Comparison of ENCODE assay signal across 8 mouse cellular contexts in the genomic region with DNA sequence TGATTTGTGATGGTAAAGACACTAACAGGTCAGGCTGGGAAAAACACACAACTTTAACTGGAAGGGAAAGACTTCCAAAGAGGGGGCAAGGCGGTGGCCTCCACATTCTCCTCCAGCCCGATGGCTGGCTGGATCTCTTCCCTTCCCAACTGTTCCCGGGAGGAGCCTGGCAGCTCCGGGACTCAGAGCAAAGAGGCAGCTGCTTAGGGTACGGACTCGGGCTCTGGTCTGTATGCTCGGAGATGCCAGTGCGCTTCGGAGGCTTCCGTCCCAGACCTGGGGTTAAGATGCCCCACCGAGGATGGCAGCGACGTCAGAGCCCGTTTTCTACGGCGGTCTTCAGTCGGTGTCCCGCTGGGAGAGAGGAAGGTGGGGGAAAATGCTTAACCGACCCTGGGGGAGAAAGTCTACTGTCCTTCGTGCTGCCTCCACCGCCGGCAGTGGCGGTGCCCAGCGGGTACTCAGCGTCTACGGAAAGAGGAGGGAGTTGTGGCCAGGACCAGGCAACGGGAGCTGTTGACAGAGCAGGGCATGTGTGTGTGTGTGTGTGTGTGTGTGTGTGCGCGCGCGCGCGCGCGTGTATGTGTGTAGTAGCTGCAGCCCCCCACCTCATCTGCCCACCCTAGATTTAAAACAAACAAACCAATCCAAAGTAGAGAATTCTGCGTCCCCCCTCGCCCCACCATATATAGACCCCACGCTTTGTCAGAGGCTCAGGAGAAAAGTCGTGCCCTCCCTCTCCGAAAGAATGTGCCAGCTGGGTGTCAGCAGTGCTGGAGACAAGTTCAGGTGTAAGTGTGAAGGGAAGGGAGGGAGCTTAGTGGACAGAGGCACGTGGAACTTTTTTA. TPM values are rescaled to one million over a fixed set of nuclear protein-coding genes. Genes with fewer than 3 reads are reported as not detected.
DNase-seq lines count a peak whose midpoint lies in the region; ATAC-seq and TF ChIP-seq lines count a peak whose summit lies in the region.

No protein-coding gene starts in this region.

- WGBS in hindbrain, embryonic 16.5 days, result 0% methylated on average over 41 of the region's 41 CpGs
- WGBS in limb, embryonic 14.5 days, result 0% methylated on average over 36 of the region's 41 CpGs
- under 1% methylated on average over 39 of the region's 41 CpGs for WGBS in midbrain, embryonic 16.5 days

- peak overlapping the region; percentile 93 for H3K4me2 ChIP-seq in hindbrain, embryonic 16.5 days (ENCODE audit: low read length)
- peak overlapping the region; percentile 98 for H3K4me2 ChIP-seq in limb, embryonic 14.5 days (replicated peaks; ENCODE audit: low read depth, low read length, severe bottlenecking)
- H3K4me2 ChIP-seq in midbrain, embryonic 16.5 days (ENCODE audit: low read length), result peak overlapping the region; percentile 68

- H3K36me3 ChIP-seq in erythroblast, embryonic 14.5 days (ENCODE audit: control insufficient read depth), result no peaks in the 10 kb centered on the region
- no peaks in the 10 kb centered on the region for H3K36me3 ChIP-seq in hindbrain, embryonic 16.5 days (ENCODE audit: control insufficient read depth, insufficient read depth, low read length)
- peaks cover 8% of the 10 kb centered on the region; the same call in 1 of the 2 replicates for H3K36me3 ChIP-seq in limb, embryonic 14.5 days (ENCODE audit: control insufficient read depth, insufficient read depth, low read length)
- H3K36me3 ChIP-seq in midbrain, embryonic 16.5 days (ENCODE audit: control insufficient read depth, insufficient read depth, low read length), result no peaks in the 10 kb centered on the region

- DNase-seq in cerebellum, adult 9-10 months, result peak; percentile 62
- DNase-seq in frontal cortex, postnatal 10 days (ENCODE audit: low spot score in 2 of 2), result peak; percentile 33 to 38
- peak; percentile 10 for DNase-seq in limb, embryonic 14.5 days (ENCODE audit: low spot score)
- DNase-seq in yolk sac, embryonic 10.5 days (ENCODE audit: low spot score), result peak; percentile 36

- H3K4me1 ChIP-seq in erythroblast, embryonic 14.5 days (ENCODE audit: control insufficient read depth), result peaks cover 4% of the 10 kb centered on the region; the same call in 1 of the 2 replicates
- H3K4me1 ChIP-seq in hindbrain, embryonic 16.5 days (ENCODE audit: control insufficient read depth, insufficient read depth, low read depth, low read length), result peaks cover 13% of the 10 kb centered on the region
- peaks cover 14% of the 10 kb centered on the region for H3K4me1 ChIP-seq in limb, embryonic 14.5 days (ENCODE audit: control insufficient read depth, insufficient read depth, low read length)
- peaks cover 27% of the 10 kb centered on the region for H3K4me1 ChIP-seq in midbrain, embryonic 16.5 days (ENCODE audit: control insufficient read depth, insufficient read depth, low read length)

- peak overlapping the region; percentile 32 for H3K4me3 ChIP-seq in erythroblast, embryonic 14.5 days (replicated peaks)
- H3K4me3 ChIP-seq in hindbrain, embryonic 16.5 days (ENCODE audit: low read length), result peak overlapping the region; percentile 87
- H3K4me3 ChIP-seq in limb, embryonic 14.5 days (replicated peaks; ENCODE audit: low read length), result peak overlapping the region; percentile 93
- peak overlapping the region; percentile 90 for H3K4me3 ChIP-seq in midbrain, embryonic 16.5 days (ENCODE audit: low read depth, low read length)

- ATAC-seq in erythroblast, adult 5-6 weeks (replicated peaks; ENCODE audit: low FRiP score, poor library complexity, severe bottlenecking), result no peak
- peak; percentile 73 for ATAC-seq in hindbrain, embryonic 16.5 days
- ATAC-seq in limb, embryonic 14.5 days (ENCODE audit: low FRiP score, low read depth), result 0 out of 2 replicates have a peak, but pooled peaks have one; percentile 14
- ATAC-seq in midbrain, embryonic 16.5 days, result peak; percentile 37

- H3K27me3 ChIP-seq in erythroblast, embryonic 14.5 days (ENCODE audit: control insufficient read depth), result peaks cover 67% of the 10 kb centered on the region
- no peaks in the 10 kb centered on the region for H3K27me3 ChIP-seq in hindbrain, embryonic 16.5 days (replicated peaks; ENCODE audit: control insufficient read depth, insufficient read depth, low read length)
- H3K27me3 ChIP-seq in limb, embryonic 14.5 days (ENCODE audit: control insufficient read depth, insufficient read depth, low read length), result no peaks in the 10 kb centered on the region
- no peaks in the 10 kb centered on the region for H3K27me3 ChIP-seq in midbrain, embryonic 16.5 days (ENCODE audit: control insufficient read depth, insufficient read depth, low read depth, low read length)

- peak overlapping the region; percentile 98 for H3K9ac ChIP-seq in hindbrain, embryonic 16.5 days (ENCODE audit: low read depth, low read length)
- peak overlapping the region; percentile 97 for H3K9ac ChIP-seq in limb, embryonic 14.5 days (ENCODE audit: low read depth, low read length, severe bottlenecking)
- peak overlapping the region; percentile 96 for H3K9ac ChIP-seq in midbrain, embryonic 16.5 days (ENCODE audit: low read depth, low read length)

- no peaks in the 10 kb centered on the region for H3K9me3 ChIP-seq in erythroblast, embryonic 14.5 days (ENCODE audit: control insufficient read depth, low read length)
- H3K9me3 ChIP-seq in hindbrain, embryonic 16.5 days (ENCODE audit: control insufficient read depth, low read length), result no peaks in the 10 kb centered on the region
- H3K9me3 ChIP-seq in limb, embryonic 14.5 days (ENCODE audit: control insufficient read depth, low read length), result no peaks in the 10 kb centered on the region
- H3K9me3 ChIP-seq in midbrain, embryonic 16.5 days (replicated peaks; ENCODE audit: control insufficient read depth, low read length, poor library complexity, severe bottlenecking), result no peaks in the 10 kb centered on the region

- H3K27ac ChIP-seq in hindbrain, embryonic 16.5 days (ENCODE audit: low read depth, low read length), result peak overlapping the region; percentile 96
- peak overlapping the region; percentile 98 for H3K27ac ChIP-seq in limb, embryonic 14.5 days (replicated peaks; ENCODE audit: low read depth, low read length)
- H3K27ac ChIP-seq in midbrain, embryonic 16.5 days (ENCODE audit: low read length), result peak overlapping the region; percentile 100

- no peak for TF ChIP-seq POLR2A in limb, embryonic 14.5 days (IDR thresholded peaks at IDR 0.05; ENCODE audit: borderline replicate concordance, extremely low read depth, insufficient read depth, insufficient read length)

RNA-seq across cellular contexts. Expression of a gene that starts 2.0 kb away (rescaled TPM):
- polyA plus RNA-seq in erythroblast, embryonic 14.5 days (2012), result not detected in 2 replicates
- total RNA-seq in erythroblast, adult 5-6 weeks (2015; ENCODE audit: low replicate concordance), result not detected in 2 replicates
- not detected in 2 replicates for total RNA-seq in erythroblast, adult 5-6 weeks (2017; ENCODE audit: low replicate concordance)
- polyA plus RNA-seq in hindbrain, embryonic 16.5 days (2015; fragmentation: Nextera tagmentation; extraction: Ambion mirVana), result 112 and 122 TPM in 2 replicates
- polyA plus RNA-seq in limb, embryonic 14.5 days (2012; rRNA removed), result 37.8 and 38.8 TPM in 2 replicates
- polyA plus RNA-seq in limb, embryonic 14.5 days (2014; fragmentation: Nextera tagmentation; extraction: Ambion mirVana), result 79.5 and 92.9 TPM in 2 replicates
- polyA plus RNA-seq in midbrain, embryonic 16.5 days (2015; fragmentation: Nextera tagmentation; extraction: Ambion mirVana), result 99.5 and 110 TPM in 2 replicates

Comparison
In these comparisons a context has a peak if more than half of its experiments do, and no peak if none do; other contexts are left out.
1. H3K4me3 ChIP-seq: peak in every context shown above with its lines; median percentile 93 in limb, embryonic 14.5 days; 90 in midbrain, embryonic 16.5 days; 87 in hindbrain, embryonic 16.5 days; 32 in erythroblast, embryonic 14.5 days.
2. DNase-seq: peak in every context shown above with its lines; median percentile 62 in cerebellum, adult 9-10 months; 36 in yolk sac, embryonic 10.5 days; 36 in frontal cortex, postnatal 10 days; 10 in limb, embryonic 14.5 days.
3. RNA of a gene that starts 2.0 kb away (polyA plus RNA-seq): 112 to 122 TPM in hindbrain, embryonic 16.5 days, 99.5 to 110 TPM in midbrain, embryonic 16.5 days and 37.8 to 92.9 TPM in limb, embryonic 14.5 days; not detected in erythroblast, embryonic 14.5 days; every median in the first group is over 10 times any median in the second.
4. Peak in every context shown above with its lines, with median percentiles within 50 percentile points of each other: H3K27ac ChIP-seq, H3K4me2 ChIP-seq and H3K9ac ChIP-seq.